Mouse (Mus musculus) G1E (cell line): ENCODE data around the gene Suv39h2.

Source experiments
- CTCF ChIP-seq: IDR thresholded peaks from 2 replicates; pipeline ENCODE4 v1.5.1; 2012; ENCODE audit warnings: low read depth, low read length, inconsistent platforms, mixed read lengths
- GATA1 ChIP-seq: IDR thresholded peaks from 2 replicates; pipeline ENCODE4 v1.6.1; 2012; ENCODE audit warnings: borderline replicate concordance, low read length, inconsistent platforms, mixed read lengths
- POLR2AphosphoS5 ChIP-seq: IDR thresholded peaks from 2 replicates; pipeline ENCODE4 v1.6.1; 2012; ENCODE audit warnings: low read depth, low read length, inconsistent platforms; ENCODE audit not compliant: insufficient replicate concordance

GRCm38 (mm10) chr2:3473891-3474290, 940 bp downstream of the Suv39h2 start:
- TF ChIP-seq CTCF (no peak), POLR2AphosphoS5 (no peak), GATA1 (no peak)
